Mouse (Mus musculus): ENCODE results near the gene Il5.

Il5 gene

GRCm38 (mm10) chr11:53770125-53770791, 49.7 kb downstream of the Il5 start:
- peak; percentile 76 for DNase-seq (ENCODE audit: low read depth, low spot score)

DNA sequence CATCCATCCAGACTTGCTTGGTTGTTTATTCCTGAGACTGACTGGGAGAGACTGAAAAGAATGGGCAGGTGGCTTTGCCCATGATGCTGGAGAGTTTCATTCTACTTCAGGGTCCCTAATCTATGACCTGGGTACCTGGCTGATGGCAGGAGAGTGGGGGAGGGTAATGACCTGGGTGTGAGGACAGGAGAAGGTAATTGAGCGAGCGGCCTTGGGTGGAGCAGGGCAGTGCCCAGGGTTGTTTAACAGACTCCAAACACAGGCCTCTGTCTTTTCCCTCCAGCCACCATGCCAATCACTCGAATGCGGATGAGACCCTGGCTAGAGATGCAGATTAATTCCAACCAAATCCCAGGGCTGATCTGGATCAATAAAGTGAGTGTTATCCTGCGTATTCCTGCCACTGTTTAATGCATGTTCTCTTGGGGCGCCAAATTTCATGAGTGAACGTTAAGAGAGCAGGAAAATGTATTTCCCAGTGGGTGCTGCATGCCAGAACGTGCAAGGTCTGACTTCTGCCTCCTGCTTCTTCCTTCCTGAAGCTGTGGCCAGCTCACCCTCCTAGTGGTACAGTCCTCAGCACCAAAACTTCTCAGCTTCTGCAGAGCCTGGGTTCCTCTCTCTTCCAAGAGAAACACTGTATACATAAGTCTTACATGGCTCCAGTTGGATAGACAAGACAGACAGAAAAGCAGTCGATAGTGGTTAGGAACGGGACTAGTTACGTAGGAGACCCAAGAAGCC, 50.6 kb downstream of the Il5 start:
- no peak for DNase-seq (ENCODE audit: low read depth, low spot score)

DNA sequence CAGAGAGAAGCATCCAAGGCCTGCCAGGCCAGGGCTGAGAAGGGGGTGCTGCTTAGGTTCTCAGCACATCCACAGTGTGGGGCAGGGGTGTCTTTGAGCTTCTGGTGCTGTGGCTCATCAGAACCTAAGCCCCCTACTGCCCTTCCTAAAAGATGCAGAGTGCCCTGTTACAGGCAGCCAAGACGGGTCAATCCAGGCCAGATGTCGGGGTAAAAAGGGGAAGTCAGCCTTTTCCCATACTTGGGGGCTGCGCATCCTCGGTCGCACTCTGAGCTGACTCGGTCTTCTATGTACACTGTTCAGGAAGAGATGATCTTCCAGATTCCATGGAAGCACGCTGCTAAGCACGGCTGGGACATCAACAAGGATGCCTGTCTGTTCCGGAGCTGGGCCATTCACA, 51.9 kb downstream of the Il5 start:
- no peak for DNase-seq (ENCODE audit: low read depth, low spot score)

GRCm38 (mm10) chr11:53773087-53773486, 52.5 kb downstream of the Il5 start, which contains the start of gene Gm17334:
TSS of gene Gm17334 (minus strand) at chr11:53773187.
- no peak for DNase-seq (ENCODE audit: low read depth, low spot score)

DNA sequence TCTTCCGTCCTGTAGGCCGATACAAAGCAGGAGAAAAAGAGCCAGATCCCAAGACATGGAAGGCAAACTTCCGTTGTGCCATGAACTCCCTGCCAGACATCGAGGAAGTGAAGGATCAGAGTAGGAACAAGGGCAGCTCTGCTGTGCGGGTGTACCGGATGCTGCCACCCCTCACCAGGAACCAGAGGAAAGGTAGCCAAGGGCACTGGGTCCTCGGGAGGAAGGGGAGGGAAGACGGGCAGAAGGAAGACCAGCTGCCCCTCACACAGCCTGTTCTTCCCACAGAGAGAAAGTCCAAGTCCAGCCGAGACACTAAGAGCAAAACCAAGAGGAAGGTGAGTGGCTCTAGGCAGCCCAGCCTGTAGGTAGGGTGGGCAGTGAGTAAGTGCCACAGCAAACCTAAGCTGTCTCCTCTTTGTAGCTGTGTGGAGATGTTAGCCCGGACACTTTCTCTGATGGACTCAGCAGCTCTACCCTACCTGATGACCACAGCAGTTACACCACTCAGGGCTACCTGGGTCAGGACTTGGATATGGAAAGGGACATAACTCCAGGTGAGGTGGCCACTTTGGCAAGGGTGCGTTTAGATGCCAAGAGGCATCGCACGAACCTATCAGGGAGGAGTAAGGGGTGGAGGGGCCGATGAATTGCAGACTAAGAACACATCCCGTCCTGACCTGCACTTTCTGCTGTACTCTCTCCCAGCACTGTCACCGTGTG, 53.2 kb downstream of the Il5 start:
- DNase-seq (ENCODE audit: low read depth, low spot score), result no peak

Measured in ZHBTc4 (cell line).